Mouse (Mus musculus) small intestine, adult 2 months (tissue): ENCODE measurements around the gene Rhebl1. TPM values are rescaled to one million over a fixed set of nuclear protein-coding genes. Genes with fewer than 3 reads are reported as not detected.
A peak's percentile ranks its signal among the peaks of the same experiment; 100 is the strongest.

Experiments
- H3K27ac ChIP-seq: fragments of 200-500 bp; 2 replicates; pipeline ENCODE4 v1.5.1; 2012; ENCODE audit warnings: low read depth, low read length, control low read depth, inconsistent platforms; ENCODE audit not compliant: insufficient read depth
- H3K27me3 ChIP-seq: fragments of 200-500 bp; 2 replicates; pipeline ENCODE4 v1.6.1; 2012; ENCODE audit warnings: mild to moderate bottlenecking, moderate library complexity, low read length, inconsistent platforms; ENCODE audit not compliant: control insufficient read depth, insufficient read depth
- H3K36me3 ChIP-seq: fragments of 200-500 bp; 2 replicates; pipeline ENCODE4 v1.6.1; 2012; ENCODE audit warnings: mild to moderate bottlenecking, low read length, control low read depth, inconsistent platforms; ENCODE audit not compliant: control insufficient read depth, insufficient read depth
- H3K4me1 ChIP-seq: fragments of 200-500 bp; 2 replicates; pipeline ENCODE4 v1.6.1; 2012; ENCODE audit warnings: low read length, inconsistent platforms, mixed read lengths; ENCODE audit not compliant: control insufficient read depth, insufficient read depth, insufficient read length
- H3K4me3 ChIP-seq: fragments of 200-500 bp; 2 replicates; pipeline ENCODE4 v1.5.1; 2012; ENCODE audit warnings: low read depth, mild to moderate bottlenecking, control low read depth, inconsistent platforms, low read length, moderate library complexity
- CTCF ChIP-seq: fragments of 200-500 bp; IDR thresholded peaks from 2 replicates; pipeline ENCODE4 v1.5.1; 2012; ENCODE audit warnings: low read depth, mild to moderate bottlenecking, control low read depth, inconsistent platforms, low read length, moderate library complexity, mixed read lengths; ENCODE audit not compliant: insufficient replicate concordance, insufficient read length; ENCODE audit errors: extremely low read depth
- POLR2A ChIP-seq: fragments of 200-500 bp; IDR thresholded peaks from 2 replicates; pipeline ENCODE4 v1.6.1; 2012; ENCODE audit warnings: low read depth, mild to moderate bottlenecking, control low read depth, inconsistent platforms, low read length, moderate library complexity
- WGBS: fragments of 180-500 bp; shearing (Covaris S2); methylation state at CpG from one replicate; pipeline ENCODE4 v1.1.7; 2018; 5-methylcytosine and 5-hydroxymethylcytosine counted together
- polyA plus RNA-seq: library from polyadenylated mRNA; depleted of rRNA; stranded (reverse); fragments of >200 nt; gene quantifications from 2 replicates; pipeline ENCODE4 v1.2.3, GENCODE M21; 2012

The Rhebl1 gene
- polyA plus RNA-seq, 1 experiment, result 24.1 TPM

GRCm38 (mm10) chr15:98881656-98882008, 12.7 kb downstream of the Rhebl1 start:
- no peaks in the 10 kb centered on the region for H3K27me3 ChIP-seq
- peaks cover 9% of the 10 kb centered on the region for H3K36me3 ChIP-seq
- TF ChIP-seq POLR2A (no peak), CTCF (no peak)
- H3K27ac ChIP-seq, result peak overlapping the region; percentile 35; the same call in 1 of the 2 replicates
- no peak overlapping the region for H3K4me3 ChIP-seq
- peaks cover 2% of the 10 kb centered on the region; the same call in 1 of the 2 replicates for H3K4me1 ChIP-seq
- WGBS, result 12% methylated on average over 5 of the region's 5 CpGs

- peak overlapping the region; percentile 95 for H3K27ac ChIP-seq
- no peaks in the 10 kb centered on the region for H3K27me3 ChIP-seq
- WGBS, result under 1% methylated on average over 48 of the region's 48 CpGs
- H3K4me1 ChIP-seq, result peaks cover 2% of the 10 kb centered on the region; the same call in 1 of the 2 replicates
- H3K4me3 ChIP-seq, result peak overlapping the region; percentile 96
- peak; percentile 34; the same call in 1 of the 2 replicates for TF ChIP-seq CTCF
- 0 out of 2 replicates have a peak, but pooled peaks have one; percentile 19 for TF ChIP-seq POLR2A
- peaks cover 9% of the 10 kb centered on the region for H3K36me3 ChIP-seq
Measured at GRCm38 (mm10) chr15:98880978-98881655, 13.2 kb downstream of the Rhebl1 start.

- H3K27me3 ChIP-seq, result no peaks in the 10 kb centered on the region
- H3K27ac ChIP-seq, result no peak overlapping the region
- H3K36me3 ChIP-seq, result peaks cover 9% of the 10 kb centered on the region
- 14% methylated on average over 3 of the region's 3 CpGs for WGBS
- no peak overlapping the region for H3K4me3 ChIP-seq
- TF ChIP-seq POLR2A (no peak), CTCF (peak; percentile 13; the same call in 1 of the 2 replicates)
- H3K4me1 ChIP-seq, result no peaks in the 10 kb centered on the region; the same call in 1 of the 2 replicates
Measured at GRCm38 (mm10) chr15:98877331-98877730, 17.0 kb downstream of the Rhebl1 start.

GRCm38 (mm10) chr15:98871916-98872888, 22.1 kb downstream of the Rhebl1 start:
- Histone ChIP-seq H3K27ac (peak overlapping the region; percentile 98), H3K27me3 (no peaks in the 10 kb centered on the region), H3K4me1 (peaks cover 11% of the 10 kb centered on the region), H3K4me3 (peak overlapping the region; percentile 98), H3K36me3 (no peaks in the 10 kb centered on the region)
- TF ChIP-seq POLR2A (peak; percentile 7; the same call in 1 of the 2 replicates), CTCF (no peak)
- 1% methylated on average over 51 of the region's 51 CpGs for whole genome bisulfite sequencing

GRCm38 (mm10) chr15:98871070-98871915, 23.0 kb downstream of the Rhebl1 start, which contains the start of gene Kmt2d:
Gene Kmt2d (minus strand): TSS chr15:98871204.
- no peak for TF ChIP-seq CTCF
- TF ChIP-seq POLR2A, result no peak
- WGBS, result under 1% methylated on average over 82 of the region's 94 CpGs
- Histone ChIP-seq H3K36me3 (peaks cover 5% of the 10 kb centered on the region; the same call in 1 of the 2 replicates), H3K27ac (peak within 1 kb of the TSS; percentile 98), H3K4me1 (peaks cover 11% of the 10 kb centered on the region), H3K27me3 (no peaks in the 10 kb centered on the region), H3K4me3 (peak within 1 kb of the TSS; percentile 98)
